Mouse (Mus musculus) liver, embryonic 14.5 days (tissue): ENCODE data around the gene Tcl1b3.

Source experiments
- CTCF ChIP-seq: IDR thresholded peaks from 2 replicates; pipeline ENCODE4 v1.5.1; 2016; ENCODE audit warnings: antibody characterized with exemption, low read depth, control low read depth
- EP300 ChIP-seq: IDR thresholded peaks from 2 replicates; pipeline ENCODE4 v1.6.1; 2016; ENCODE audit warnings: antibody characterized with exemption, low read depth

GRCm38 (mm10) chr12:105208441-105208840, 17.6 kb downstream of the Tcl1b3 start:
- TF ChIP-seq CTCF (no peak), EP300 (no peak)
